Mouse (Mus musculus) neutrophil, adult 5-6 weeks (primary cell): Measurements from ENCODE around the gene Anapc13. TPM values are rescaled to one million over a fixed set of nuclear protein-coding genes. Genes with fewer than 3 reads are reported as not detected.

ENCODE experiments used
- ATAC-seq: fragments of 151-379, 151-347 bp; 2 replicates; pipeline ENCODE4 v1.8.0; 2017; ENCODE audit warnings: mild to moderate bottlenecking, moderate TSS enrichment; ENCODE audit not compliant: insufficient number of reproducible peaks, poor library complexity, low FRiP score, severe bottlenecking; ENCODE audit errors: extremely low read depth
- total RNA-seq: library from RNA; stranded (forward); fragments of 200-1000 nt; gene quantifications from 2 replicates; pipeline ENCODE4 v1.2.3, GENCODE M21; 2017

Gene Anapc13
- 31.3 and 34.7 TPM in 2 replicates for total RNA-seq

DNA sequence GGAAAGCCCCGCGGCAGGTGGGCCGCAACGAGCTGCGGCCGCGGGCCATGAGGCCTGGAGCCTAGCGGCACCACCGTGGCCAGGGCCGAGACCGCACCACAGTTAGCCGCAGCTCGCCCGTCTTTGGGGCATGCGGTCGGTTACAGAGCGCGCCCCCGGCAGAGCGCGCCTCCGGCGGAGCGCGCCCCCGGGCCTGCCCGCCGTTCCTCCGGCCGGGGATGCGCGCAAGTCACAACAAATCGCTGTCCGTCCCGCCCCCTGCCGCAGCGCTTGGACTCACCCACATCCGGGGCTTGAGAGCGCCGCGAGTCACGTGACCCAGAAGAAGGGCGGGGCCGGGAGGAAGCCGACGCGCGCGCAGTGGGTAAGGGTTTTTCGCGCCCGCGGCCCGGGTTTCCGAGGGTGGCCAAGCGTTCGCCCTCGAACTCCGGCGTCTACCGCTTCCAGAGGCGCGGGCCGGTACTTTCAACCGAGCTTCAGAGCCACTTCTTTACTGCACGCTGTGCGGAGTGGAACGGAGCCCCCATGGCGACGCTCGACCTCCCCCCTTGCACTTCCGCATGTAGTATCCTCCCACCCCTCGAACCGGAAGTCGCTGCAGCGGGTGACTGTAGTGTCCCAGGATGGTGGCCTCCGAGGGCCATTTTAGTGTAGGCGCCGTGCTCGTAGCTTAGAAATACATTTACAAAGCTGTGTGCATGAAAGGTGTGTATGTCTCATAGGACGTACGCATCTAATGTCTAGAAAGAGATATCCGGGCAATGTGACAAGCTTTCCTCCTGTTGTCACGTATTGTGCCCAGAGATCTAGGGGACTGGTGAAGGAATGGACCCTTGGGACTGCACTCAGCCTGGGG is at the start of gene Anapc13, which contains the start of gene Cep63:
Gene Anapc13 (plus strand): TSS at position 314 of the 856 bp plus-strand sequence.
Gene Cep63 (minus strand): TSS at position 552 of the 856 bp plus-strand sequence.
- ATAC-seq = peak; percentile 91

DNA sequence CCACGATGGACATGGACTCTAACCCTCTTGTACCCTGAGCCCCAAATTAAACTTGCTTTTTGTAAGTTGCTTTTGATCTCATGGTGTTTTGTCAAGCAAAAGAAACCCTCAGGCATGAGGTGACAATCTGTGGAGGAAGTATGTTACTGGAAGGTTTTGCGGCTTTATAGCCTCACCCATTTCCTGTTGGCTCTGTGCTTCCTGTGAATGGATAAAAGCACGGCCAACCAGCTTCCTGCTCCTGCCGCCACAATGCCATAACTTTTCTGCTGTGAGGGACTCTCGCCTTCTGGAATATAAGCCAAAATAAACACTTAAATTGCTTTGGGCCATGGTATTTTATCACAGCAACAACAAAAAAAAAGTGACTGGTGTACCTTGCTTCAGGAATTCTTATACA is 48.6 kb upstream of the Anapc13 start:
- no peak for ATAC-seq

DNA sequence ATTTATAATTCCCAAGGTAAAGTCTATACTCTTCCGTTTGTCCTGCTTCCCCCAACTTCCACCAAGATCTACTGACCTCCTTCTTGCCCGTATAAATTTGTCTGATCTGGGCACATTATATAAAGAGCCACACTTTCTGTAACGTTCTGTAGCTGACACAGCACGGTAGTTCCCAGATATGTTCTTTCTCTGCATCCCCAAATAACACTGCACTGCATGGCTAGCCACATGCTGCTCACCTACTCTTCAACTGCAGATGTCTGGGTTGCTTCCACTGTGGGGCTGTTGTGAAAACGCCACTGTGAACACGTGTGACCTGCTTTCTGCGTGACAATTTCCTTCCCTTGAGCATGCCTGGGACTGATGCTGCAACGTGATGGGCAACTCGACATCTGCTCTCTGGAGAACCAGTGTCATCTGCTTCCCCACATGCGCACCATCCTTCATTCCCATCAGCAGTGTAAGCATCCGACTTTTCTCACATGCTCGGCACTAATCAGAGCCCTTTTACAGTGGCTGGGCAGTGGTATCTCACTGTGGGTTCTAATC is 44.1 kb upstream of the Anapc13 start:
- no peak for ATAC-seq

GRCm38 (mm10) chr9:102587347-102587746 is 38.7 kb upstream of the Anapc13 start:
- no peak for ATAC-seq

DNA sequence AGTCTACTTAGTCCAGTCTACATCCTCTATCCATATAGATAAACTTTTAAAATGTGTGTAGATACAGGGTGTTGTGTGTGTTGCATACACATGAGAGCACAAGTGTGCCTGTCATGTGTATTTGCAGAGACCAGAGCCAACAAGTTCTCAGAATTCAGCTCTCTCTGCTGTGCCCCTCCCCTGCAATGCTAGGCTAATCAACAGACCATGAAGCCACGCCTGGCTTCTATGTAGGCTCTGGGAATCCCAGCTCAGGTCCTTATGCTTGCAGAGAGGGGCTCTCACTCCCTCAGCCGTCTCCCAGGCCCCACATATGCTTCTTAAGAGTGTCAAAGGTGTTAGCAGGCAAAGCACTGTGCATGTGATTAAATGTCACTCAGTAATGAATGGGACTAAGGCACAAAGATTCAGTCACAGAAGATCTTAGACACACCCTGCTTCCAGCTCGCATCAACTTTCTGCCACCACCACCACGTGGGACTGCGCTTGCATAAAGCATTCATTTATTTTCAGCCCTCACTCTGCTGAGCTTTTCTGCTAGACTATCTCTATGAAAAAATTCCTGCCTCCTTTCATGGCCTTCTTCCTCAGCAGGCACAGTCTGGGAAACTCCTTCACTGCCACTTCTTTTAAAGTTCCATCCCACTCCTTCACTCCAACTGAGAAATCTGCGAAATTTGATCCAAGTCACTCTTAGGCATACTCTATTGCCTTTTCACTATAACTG is 31.3 kb upstream of the Anapc13 start:
- no peak for ATAC-seq

- ATAC-seq = no peak
Observed at GRCm38 (mm10) chr9:102595662-102596436, 30.2 kb upstream of the Anapc13 start.

DNA sequence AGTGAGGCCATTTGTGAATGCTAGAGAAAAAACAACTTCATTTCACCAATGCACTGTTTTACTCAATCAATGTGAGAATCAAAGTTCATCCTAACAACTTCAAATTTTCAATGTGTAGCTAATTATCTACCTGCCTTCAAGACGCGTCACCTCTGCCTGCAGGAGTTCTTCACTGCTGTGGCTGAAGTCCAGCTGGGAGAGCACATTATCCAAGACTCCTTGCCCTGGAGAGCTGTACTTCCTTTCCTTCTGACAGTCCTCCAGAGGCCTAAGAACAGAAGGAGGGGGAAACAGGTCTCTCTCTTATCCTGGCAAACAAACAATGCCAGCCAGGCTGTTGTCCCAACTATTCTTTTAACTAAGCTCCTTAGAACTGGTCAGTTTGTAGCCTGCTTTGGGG is 24.9 kb upstream of the Anapc13 start:
- no peak for ATAC-seq

- no peak for ATAC-seq
Observed at GRCm38 (mm10) chr9:102601666-102602065, 24.4 kb upstream of the Anapc13 start.

DNA sequence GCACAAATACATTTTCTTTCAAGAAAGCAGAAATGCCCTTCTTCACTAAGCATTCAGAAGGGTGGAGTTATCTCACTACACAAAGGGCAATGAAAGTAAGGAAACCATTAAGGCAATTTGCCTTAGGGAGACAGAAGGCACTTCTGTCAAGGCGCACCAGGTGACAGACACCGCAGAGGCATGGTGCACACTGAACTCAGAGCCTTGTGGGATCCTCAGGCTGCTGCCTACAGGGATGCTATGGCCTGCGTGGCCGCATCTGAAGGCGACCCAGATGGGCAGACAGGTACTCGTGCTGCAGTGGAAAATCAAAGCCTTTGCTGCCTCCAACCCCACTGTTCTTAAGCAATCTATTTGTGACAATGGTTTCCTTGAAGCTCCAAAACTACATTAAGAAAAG is 20.9 kb upstream of the Anapc13 start:
- ATAC-seq = no peak

- no peak for ATAC-seq
Observed at GRCm38 (mm10) chr9:102607471-102607870, 18.6 kb upstream of the Anapc13 start.

DNA sequence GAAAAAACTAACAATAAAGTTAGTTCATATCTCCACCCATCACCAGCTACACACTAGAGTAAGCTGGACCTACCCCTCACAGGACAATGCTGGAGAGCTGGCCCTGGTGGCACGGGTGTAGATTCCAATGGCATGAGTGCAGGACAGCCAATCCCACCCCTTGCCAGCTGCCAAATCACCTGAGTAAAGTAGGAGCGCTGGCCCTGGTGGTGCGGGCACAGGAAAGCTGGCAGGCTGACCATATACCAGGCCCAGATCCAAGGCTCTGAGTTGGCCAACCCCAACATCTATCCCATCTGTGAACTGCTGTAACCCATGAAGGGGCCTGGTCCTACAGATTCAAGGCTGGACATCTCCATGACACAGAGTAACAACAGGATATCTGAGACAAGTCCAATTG is 16.9 kb upstream of the Anapc13 start:
- no peak for ATAC-seq

GRCm38 (mm10) chr9:102615071-102615470 is 11.0 kb upstream of the Anapc13 start:
- no peak for ATAC-seq

- ATAC-seq = no peak
Observed at GRCm38 (mm10) chr9:102616267-102616666, 9.8 kb upstream of the Anapc13 start.

GRCm38 (mm10) chr9:102621385-102621784 is 4.7 kb upstream of the Anapc13 start:
- ATAC-seq = no peak

DNA sequence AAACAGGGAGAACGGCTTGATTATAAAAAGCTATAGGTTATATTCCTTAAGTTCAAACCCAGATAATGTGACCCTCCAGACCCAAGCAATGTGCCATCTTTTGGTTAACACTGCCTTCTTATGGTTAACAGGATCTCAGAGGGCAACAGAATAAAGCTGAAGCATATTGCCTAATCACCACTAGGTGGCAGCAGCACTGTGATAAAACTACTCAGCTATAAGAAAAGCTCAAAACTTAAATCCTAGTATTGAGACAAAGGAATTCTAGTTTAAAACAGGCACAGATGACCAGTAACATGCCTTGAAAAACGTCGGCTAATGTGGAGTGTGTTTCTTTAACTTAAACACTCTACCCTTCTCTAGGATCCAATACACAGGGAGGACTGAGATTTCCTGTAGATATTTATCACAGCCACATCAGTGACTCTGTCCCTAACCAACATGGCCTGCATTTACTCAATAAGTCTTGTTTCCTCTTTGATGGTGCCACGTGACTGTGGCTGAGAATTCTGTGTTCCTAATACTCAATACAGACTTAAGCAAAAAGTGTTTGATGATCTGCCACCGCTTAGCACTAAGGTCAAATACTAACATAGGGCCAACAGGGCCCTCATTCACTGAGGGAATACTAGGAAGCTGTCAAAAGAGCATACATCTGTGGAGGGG is 3.8 kb upstream of the Anapc13 start:
- ATAC-seq = peak; percentile 40; the same call in 1 of the 2 replicates

DNA sequence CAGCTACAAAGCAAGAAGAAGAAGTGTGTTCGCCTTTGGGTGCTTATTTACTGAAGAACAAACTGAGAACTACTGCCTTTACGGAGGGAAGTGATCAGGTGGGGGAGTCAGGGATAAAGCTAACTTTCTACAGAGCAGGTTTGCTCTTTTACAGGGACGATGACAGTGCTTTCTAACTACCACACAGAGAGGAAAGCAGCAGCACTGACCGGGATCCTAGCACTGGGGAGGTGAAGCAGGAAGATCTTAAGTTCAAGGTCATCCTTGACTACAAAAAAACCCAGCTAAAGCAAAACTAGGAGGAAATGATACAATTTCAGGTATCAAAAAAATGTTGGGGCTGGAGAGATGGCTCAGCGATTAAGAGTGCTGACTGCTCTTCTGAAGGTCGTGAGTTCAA is 3.2 kb upstream of the Anapc13 start:
- no peak for ATAC-seq

DNA sequence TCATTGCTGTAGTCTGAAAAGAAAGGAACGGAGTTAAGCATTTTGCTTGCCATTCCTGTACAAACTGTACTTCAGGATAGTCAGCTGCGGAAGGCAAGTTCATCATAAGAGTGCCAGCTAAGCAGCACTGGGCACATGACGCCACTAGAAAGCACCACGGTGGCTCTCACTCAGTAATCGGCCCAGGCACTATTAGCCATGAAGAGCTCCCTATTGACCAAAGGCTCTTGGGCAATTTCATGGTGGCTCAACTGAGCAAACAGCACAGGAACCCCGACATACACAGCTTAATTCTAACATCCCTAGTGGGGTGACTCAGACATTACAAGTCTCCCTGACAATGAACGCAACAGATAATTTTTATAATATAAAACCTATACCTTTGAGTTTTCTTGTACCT is 2.5 kb upstream of the Anapc13 start:
- no peak for ATAC-seq

DNA sequence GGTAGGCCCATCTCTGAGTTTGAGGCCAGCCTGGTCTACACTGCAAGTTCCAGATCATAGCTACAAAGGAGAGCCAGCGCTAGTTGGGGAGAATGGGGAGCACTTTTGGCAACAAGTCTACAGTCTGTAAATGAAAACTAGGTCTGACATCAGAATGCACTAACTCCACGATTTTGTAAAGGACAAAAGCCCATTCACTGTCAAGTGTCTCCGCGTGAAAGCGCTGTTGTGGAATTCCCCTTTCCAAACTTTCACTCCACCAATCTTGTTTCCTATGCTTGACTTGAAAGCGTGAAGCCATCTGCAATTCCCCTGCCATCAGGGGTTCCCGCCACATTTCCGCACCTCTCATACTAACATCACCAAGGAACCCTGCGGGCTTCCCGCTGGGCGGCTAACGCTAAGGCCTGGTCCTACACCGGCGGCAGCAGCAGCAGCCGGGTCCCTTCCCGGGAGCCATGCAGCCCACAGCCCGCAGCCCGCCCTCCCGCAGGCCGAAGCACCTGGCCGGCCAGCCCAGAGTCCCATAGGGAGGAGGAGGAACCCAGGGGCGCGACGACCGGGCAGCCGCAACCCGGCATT is 604 bp upstream of the Anapc13 start:
- no peak for ATAC-seq
